Mouse (Mus musculus) erythroblast, embryonic 14.5 days (primary cell): ENCODE data around the gene Kif18b. TPM values are rescaled to one million over a fixed set of nuclear protein-coding genes. Genes with fewer than 3 reads are reported as not detected.
A peak's percentile ranks its signal among the peaks of the same experiment; 100 is the strongest.

Experiments used
- H3K27me3 ChIP-seq: 2 replicates; pipeline ENCODE4 v1.6.1; 2012; ENCODE audit warnings: inconsistent platforms; ENCODE audit not compliant: control insufficient read depth
- H3K36me3 ChIP-seq: 2 replicates; pipeline ENCODE4 v1.6.1; 2012; ENCODE audit warnings: mild to moderate bottlenecking, inconsistent platforms; ENCODE audit not compliant: control insufficient read depth
- H3K4me1 ChIP-seq: 2 replicates; pipeline ENCODE4 v1.6.1; 2012; ENCODE audit warnings: inconsistent platforms; ENCODE audit not compliant: control insufficient read depth
- H3K4me3 ChIP-seq: replicated peaks from 2 replicates; pipeline ENCODE3; 2012; ENCODE audit warnings: moderate library complexity, mild to moderate bottlenecking, inconsistent platforms
- H3K9me3 ChIP-seq: 2 replicates; pipeline ENCODE4 v1.6.1; 2012; ENCODE audit warnings: low read length, inconsistent platforms, mixed read lengths; ENCODE audit not compliant: control insufficient read depth
- GATA1 ChIP-seq: IDR thresholded peaks from 2 replicates; pipeline ENCODE4 v1.6.1; 2012; ENCODE audit warnings: low read length, inconsistent platforms, mixed read lengths
- TAL1 ChIP-seq: IDR thresholded peaks from 3 replicates; pipeline ENCODE4 v1.6.1; 2012; ENCODE audit warnings: low read length, inconsistent platforms, mixed read lengths
- polyA plus RNA-seq: library from polyadenylated mRNA; stranded (reverse); fragments of >175 nt; gene quantifications from 2 replicates; pipeline ENCODE4 v1.2.3, GENCODE M21; 2012

The Kif18b gene
- polyA plus RNA-seq, 1 experiment: 13.5 TPM

- TF ChIP-seq TAL1 (no peak), GATA1 (no peak)
- peaks cover 74% of the 10 kb centered on the region for H3K36me3 ChIP-seq
- peaks cover 86% of the 10 kb centered on the region for H3K4me1 ChIP-seq
- H3K27me3 ChIP-seq: peaks cover 24% of the 10 kb centered on the region
- H3K9me3 ChIP-seq: no peaks in the 10 kb centered on the region
- peak overlapping the region; percentile 72 for H3K4me3 ChIP-seq
Measured at GRCm38 (mm10) chr11:102893015-102893651, 31.8 kb downstream of the Kif18b start.

- no peaks in the 10 kb centered on the region for H3K9me3 ChIP-seq
- H3K4me3 ChIP-seq: no peak overlapping the region
- peaks cover 34% of the 10 kb centered on the region for H3K27me3 ChIP-seq
- H3K4me1 ChIP-seq: peaks cover 65% of the 10 kb centered on the region
- H3K36me3 ChIP-seq: peaks cover 79% of the 10 kb centered on the region
- no peak for TF ChIP-seq GATA1
- TF ChIP-seq TAL1: no peak
Measured at GRCm38 (mm10) chr11:102890096-102890495, 34.8 kb downstream of the Kif18b start.

- TF ChIP-seq GATA1: no peak
- no peak for TF ChIP-seq TAL1
- Histone ChIP-seq H3K4me3 (no peak overlapping the region), H3K9me3 (no peaks in the 10 kb centered on the region), H3K27me3 (peaks cover 36% of the 10 kb centered on the region), H3K36me3 (peaks cover 59% of the 10 kb centered on the region), H3K4me1 (peaks cover 61% of the 10 kb centered on the region)
Measured at GRCm38 (mm10) chr11:102888135-102888534, 36.8 kb downstream of the Kif18b start.

GRCm38 (mm10) chr11:102887433-102887832 lies 37.5 kb downstream of the Kif18b start:
- Histone ChIP-seq H3K36me3 (peaks cover 52% of the 10 kb centered on the region), H3K4me1 (peaks cover 59% of the 10 kb centered on the region), H3K27me3 (peaks cover 40% of the 10 kb centered on the region), H3K4me3 (no peak overlapping the region), H3K9me3 (no peaks in the 10 kb centered on the region)
- TF ChIP-seq GATA1 (no peak), TAL1 (no peak)

- Histone ChIP-seq H3K4me3 (no peak within 1 kb of the TSS), H3K27me3 (peaks cover 42% of the 10 kb centered on the region), H3K9me3 (no peaks in the 10 kb centered on the region), H3K36me3 (peaks cover 32% of the 10 kb centered on the region), H3K4me1 (peaks cover 58% of the 10 kb centered on the region)
- TF ChIP-seq TAL1 (no peak), GATA1 (no peak)
Measured at GRCm38 (mm10) chr11:102884616-102885219, 40.2 kb downstream of the Kif18b start, which contains the start of gene Fam187a. Gene Fam187a, plus strand, starts transcription at chr11:102885169.

GRCm38 (mm10) chr11:102881314-102882198 lies 43.4 kb downstream of the Kif18b start:
- TF ChIP-seq TAL1: no peak
- no peak for TF ChIP-seq GATA1
- peaks cover 39% of the 10 kb centered on the region for H3K36me3 ChIP-seq
- peaks cover 63% of the 10 kb centered on the region for H3K4me1 ChIP-seq
- H3K4me3 ChIP-seq: peak overlapping the region; percentile 88
- H3K9me3 ChIP-seq: no peaks in the 10 kb centered on the region
- peaks cover 25% of the 10 kb centered on the region for H3K27me3 ChIP-seq

- Histone ChIP-seq H3K9me3 (no peaks in the 10 kb centered on the region), H3K4me1 (peaks cover 62% of the 10 kb centered on the region), H3K4me3 (peak within 1 kb of the TSS; percentile 88), H3K36me3 (peaks cover 39% of the 10 kb centered on the region), H3K27me3 (peaks cover 18% of the 10 kb centered on the region)
- TF ChIP-seq TAL1 (no peak), GATA1 (peak; percentile 91)
Measured at GRCm38 (mm10) chr11:102880585-102881313, 44.2 kb downstream of the Kif18b start, which contains the start of the genes Eftud2 and Ccdc103. Gene Eftud2, minus strand, starts transcription at chr11:102880985. Gene Ccdc103, plus strand, starts transcription at chr11:102881204.

- Histone ChIP-seq H3K27me3 (peaks cover 17% of the 10 kb centered on the region), H3K36me3 (peaks cover 47% of the 10 kb centered on the region), H3K4me1 (peaks cover 50% of the 10 kb centered on the region), H3K4me3 (peak overlapping the region; percentile 88), H3K9me3 (no peaks in the 10 kb centered on the region)
- TF ChIP-seq GATA1 (no peak), TAL1 (no peak)
Measured at GRCm38 (mm10) chr11:102879558-102879957, 45.4 kb downstream of the Kif18b start.
